Mouse (Mus musculus) hindbrain, embryonic 13.5 days (tissue): ENCODE measurements at regions not wholly inside any gene's neighbourhood (a gene's known extent, or its start where the extent isn't known, plus 50 kb on each side); places are given as distances from the start of the nearest gene placed in this dataset.

Source experiments
- ATAC-seq: fragments of 200-750 bp; cut with Nextera tagmentation; 2 replicates; pipeline ENCODE4 v1.8.0; 2017; ENCODE audit warnings: moderate TSS enrichment; ENCODE audit not compliant: low FRiP score
- H3K27ac ChIP-seq: fragments of 300-500 bp; sonication (generic); 2 replicates; pipeline ENCODE4 v1.5.1; 2015; ENCODE audit warnings: inconsistent platforms, mild to moderate bottlenecking, moderate library complexity
- H3K27me3 ChIP-seq: fragments of 300-500 bp; sonication (generic); 2 replicates; pipeline ENCODE4 v1.6.1; 2015; ENCODE audit warnings: mild to moderate bottlenecking, inconsistent platforms
- H3K36me3 ChIP-seq: fragments of 300-500 bp; sonication (generic); 2 replicates; pipeline ENCODE4 v1.6.1; 2015; ENCODE audit warnings: mild to moderate bottlenecking, inconsistent platforms
- H3K4me1 ChIP-seq: fragments of 300-500 bp; sonication (generic); replicated peaks from 2 replicates; pipeline ENCODE4 v1.6.1; 2015; ENCODE audit warnings: inconsistent platforms
- H3K4me2 ChIP-seq: fragments of 300-500 bp; sonication (generic); 2 replicates; pipeline ENCODE4 v1.6.1; 2015; ENCODE audit warnings: inconsistent platforms, mild to moderate bottlenecking, moderate library complexity
- H3K4me3 ChIP-seq: fragments of 300-500 bp; sonication (generic); 2 replicates; pipeline ENCODE4 v1.5.1; 2015; ENCODE audit warnings: mild to moderate bottlenecking, inconsistent platforms
- H3K9ac ChIP-seq: fragments of 300-500 bp; sonication (generic); 2 replicates; pipeline ENCODE4 v1.6.1; 2015; ENCODE audit warnings: mild to moderate bottlenecking, inconsistent platforms
- H3K9me3 ChIP-seq: fragments of 300-500 bp; sonication (generic); 2 replicates; pipeline ENCODE4 v1.6.1; 2016; ENCODE audit warnings: inconsistent platforms
- WGBS: fragments of 180-500 bp; shearing (Covaris S2); methylation state at CpG from one replicate; pipeline ENCODE4 v1.1.7; 2015; 5-methylcytosine and 5-hydroxymethylcytosine counted together

GRCm38 (mm10) chr10:74722971-74723370 lies 244.0 kb upstream of the Gnaz start:
- Histone ChIP-seq H3K9me3 (no peaks in the 10 kb centered on the region), H3K9ac (no peak overlapping the region), H3K27ac (no peak overlapping the region), H3K4me1 (no peaks in the 10 kb centered on the region), H3K4me3 (no peak overlapping the region), H3K36me3 (no peaks in the 10 kb centered on the region), H3K4me2 (no peak overlapping the region), H3K27me3 (no peaks in the 10 kb centered on the region)
- ATAC-seq: no peak

- Histone ChIP-seq H3K9ac (no peak overlapping the region), H3K36me3 (no peaks in the 10 kb centered on the region)
Measured at GRCm38 (mm10) chr10:74749446-74749845, 217.5 kb upstream of the Gnaz start.

GRCm38 (mm10) chr10:74750879-74751278 lies 216.1 kb upstream of the Gnaz start:
- no peak overlapping the region for H3K4me2 ChIP-seq
- no peak overlapping the region for H3K27ac ChIP-seq
- H3K4me3 ChIP-seq: no peak overlapping the region
- no peaks in the 10 kb centered on the region for H3K27me3 ChIP-seq
- H3K36me3 ChIP-seq: no peaks in the 10 kb centered on the region
- no peaks in the 10 kb centered on the region for H3K4me1 ChIP-seq
- no peak overlapping the region for H3K9ac ChIP-seq
- peaks cover 4% of the 10 kb centered on the region; the same call in 1 of the 2 replicates for H3K9me3 ChIP-seq
- no peak for ATAC-seq

More at GRCm38 (mm10) chr10:74749446-74749845, 217.5 kb upstream of the Gnaz start:
- 96% methylated on average over 2 of the region's 2 CpGs for WGBS
- H3K27me3 ChIP-seq: no peaks in the 10 kb centered on the region
- no peak overlapping the region for H3K4me3 ChIP-seq
- H3K9me3 ChIP-seq: peaks cover 4% of the 10 kb centered on the region; the same call in 1 of the 2 replicates
- ATAC-seq: no peak
- H3K27ac ChIP-seq: no peak overlapping the region
- no peaks in the 10 kb centered on the region for H3K4me1 ChIP-seq
- H3K4me2 ChIP-seq: no peak overlapping the region

GRCm38 (mm10) chr10:74760734-74761133 lies 206.2 kb upstream of the Gnaz start:
- 87% methylated on average over 9 of the region's 9 CpGs for WGBS

GRCm38 (mm10) chr10:74789245-74789644 lies 177.7 kb upstream of the Gnaz start:
- 86% methylated on average over 2 of the region's 2 CpGs for WGBS
- H3K36me3 ChIP-seq: no peaks in the 10 kb centered on the region
- H3K27ac ChIP-seq: no peak overlapping the region
- no peak overlapping the region for H3K9ac ChIP-seq
- no peaks in the 10 kb centered on the region for H3K9me3 ChIP-seq
- H3K4me3 ChIP-seq: no peak overlapping the region
- H3K4me1 ChIP-seq: no peaks in the 10 kb centered on the region
- H3K27me3 ChIP-seq: no peaks in the 10 kb centered on the region
- no peak overlapping the region for H3K4me2 ChIP-seq
- no peak for ATAC-seq

More at GRCm38 (mm10) chr10:74760734-74761133, 206.2 kb upstream of the Gnaz start:
- Histone ChIP-seq H3K4me3 (no peak overlapping the region), H3K9me3 (no peaks in the 10 kb centered on the region), H3K9ac (no peak overlapping the region), H3K36me3 (no peaks in the 10 kb centered on the region), H3K27me3 (no peaks in the 10 kb centered on the region), H3K4me2 (no peak overlapping the region), H3K4me1 (no peaks in the 10 kb centered on the region), H3K27ac (no peak overlapping the region)
- no peak for ATAC-seq

- H3K4me2 ChIP-seq: no peak overlapping the region
- ATAC-seq: no peak
- WGBS: 71% methylated on average over 3 of the region's 3 CpGs
- H3K27ac ChIP-seq: no peak overlapping the region
- H3K36me3 ChIP-seq: no peaks in the 10 kb centered on the region
- H3K27me3 ChIP-seq: no peaks in the 10 kb centered on the region
- H3K9ac ChIP-seq: no peak overlapping the region
- H3K4me3 ChIP-seq: no peak overlapping the region
- H3K4me1 ChIP-seq: no peaks in the 10 kb centered on the region
- no peaks in the 10 kb centered on the region for H3K9me3 ChIP-seq
Measured at GRCm38 (mm10) chr10:74789987-74790386, 177.0 kb upstream of the Gnaz start.

GRCm38 (mm10) chr10:74823395-74823794 lies 143.6 kb upstream of the Gnaz start:
- ATAC-seq: no peak

GRCm38 (mm10) chr10:74834359-74834758 lies 132.6 kb upstream of the Gnaz start:
- ATAC-seq: no peak
- Histone ChIP-seq H3K9ac (no peak overlapping the region), H3K36me3 (no peaks in the 10 kb centered on the region), H3K4me3 (no peak overlapping the region), H3K4me2 (no peak overlapping the region), H3K27me3 (no peaks in the 10 kb centered on the region), H3K27ac (no peak overlapping the region), H3K4me1 (no peaks in the 10 kb centered on the region), H3K9me3 (no peaks in the 10 kb centered on the region)
- WGBS: 72% methylated on average over 2 of the region's 2 CpGs

More at GRCm38 (mm10) chr10:74823395-74823794, 143.6 kb upstream of the Gnaz start:
- no peak overlapping the region for H3K9ac ChIP-seq
- no peak overlapping the region for H3K27ac ChIP-seq
- no peaks in the 10 kb centered on the region for H3K27me3 ChIP-seq
- no peaks in the 10 kb centered on the region for H3K9me3 ChIP-seq
- H3K4me1 ChIP-seq: no peaks in the 10 kb centered on the region
- H3K36me3 ChIP-seq: no peaks in the 10 kb centered on the region
- H3K4me2 ChIP-seq: no peak overlapping the region
- H3K4me3 ChIP-seq: no peak overlapping the region

- no peaks in the 10 kb centered on the region for H3K9me3 ChIP-seq
- 6% methylated on average over 7 of the region's 7 CpGs for WGBS
- no peak overlapping the region for H3K9ac ChIP-seq
- no peaks in the 10 kb centered on the region for H3K27me3 ChIP-seq
- H3K27ac ChIP-seq: no peak overlapping the region
- no peaks in the 10 kb centered on the region for H3K36me3 ChIP-seq
- H3K4me3 ChIP-seq: no peak overlapping the region
- H3K4me2 ChIP-seq: no peak overlapping the region
- H3K4me1 ChIP-seq: no peaks in the 10 kb centered on the region
- ATAC-seq: 0 out of 2 replicates have a peak, but pooled peaks have one; percentile 54
Measured at GRCm38 (mm10) chr10:74848372-74848771, 118.6 kb upstream of the Gnaz start.

GRCm38 (mm10) chr10:74854991-74855664 lies 111.8 kb upstream of the Gnaz start:
- no peak overlapping the region for H3K9ac ChIP-seq
- H3K27me3 ChIP-seq: no peaks in the 10 kb centered on the region
- H3K27ac ChIP-seq: no peak overlapping the region
- H3K36me3 ChIP-seq: no peaks in the 10 kb centered on the region
- WGBS: 46% methylated on average over 4 of the region's 4 CpGs
- no peak overlapping the region for H3K4me2 ChIP-seq
- ATAC-seq: peak; percentile 87
- H3K4me1 ChIP-seq: peaks cover 9% of the 10 kb centered on the region
- no peak overlapping the region for H3K4me3 ChIP-seq
- no peaks in the 10 kb centered on the region for H3K9me3 ChIP-seq
